Comparison of ENCODE assay signal across 9 mouse cellular contexts in the genomic region with DNA sequence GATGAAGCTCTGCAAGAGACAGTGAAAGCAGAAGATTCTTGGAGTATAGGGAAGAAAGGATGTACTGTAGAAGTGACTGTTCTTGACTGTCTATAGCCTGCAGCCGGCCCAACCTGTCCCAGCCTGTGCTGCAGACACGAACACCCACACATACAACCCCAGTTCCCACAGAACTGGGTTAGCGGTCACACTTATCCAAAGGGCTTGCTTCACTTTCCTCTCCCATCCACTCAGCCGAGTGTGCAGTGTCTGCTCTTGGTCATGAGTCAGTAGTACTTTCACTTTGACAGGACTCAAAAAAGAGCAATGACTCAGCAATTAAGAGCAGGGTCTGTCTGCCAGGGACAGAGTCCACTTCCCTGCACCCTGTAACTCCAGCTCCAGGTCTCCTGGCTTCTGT. TPM values are rescaled to one million over a fixed set of nuclear protein-coding genes. Genes with fewer than 3 reads are reported as not detected.
DNase-seq lines count a peak whose midpoint lies in the region; ATAC-seq lines count a peak whose summit lies in the region.
"Had no signal": no experiment of that assay in that cellular context is flagged by ENCODE, and none has a peak within 500 bp of the region (broad histone marks: within the 10 kb centered on the region; RNA-seq: fewer than 3 reads in every experiment).

No protein-coding gene starts in this region.

- peak; percentile 42; the same call in 1 of the 2 replicates for ATAC-seq in heart, embryonic 11.5 days (replicated peaks; ENCODE audit: insufficient number of reproducible peaks, low FRiP score, low TSS enrichment)
- peak; percentile 84 for ATAC-seq in liver, embryonic 12.5 days

- no peaks in the 10 kb centered on the region for H3K4me1 ChIP-seq in heart, embryonic 11.5 days (ENCODE audit: control insufficient read depth, insufficient read depth, low read length)
- H3K4me1 ChIP-seq in liver, embryonic 12.5 days: peaks cover 36% of the 10 kb centered on the region

- H3K36me3 ChIP-seq in heart, embryonic 11.5 days (ENCODE audit: control insufficient read depth, insufficient read depth, low read length): peaks cover 20% of the 10 kb centered on the region
- peaks cover 77% of the 10 kb centered on the region for H3K36me3 ChIP-seq in liver, embryonic 12.5 days

- no peaks in the 10 kb centered on the region for H3K27me3 ChIP-seq in heart, embryonic 11.5 days (ENCODE audit: control insufficient read depth, insufficient read depth, low read length)
- no peaks in the 10 kb centered on the region for H3K27me3 ChIP-seq in liver, embryonic 12.5 days (replicated peaks)

- intact Hi-C loops in heart, postnatal 14 days (cut with DNase I): no loop called here

- WGBS in heart, embryonic 11.5 days (ENCODE audit: insufficient replicate concordance): 80% methylated on average over 4 of the region's 4 CpGs
- WGBS in liver, embryonic 12.5 days (ENCODE audit: insufficient replicate concordance): 71% methylated on average over 4 of the region's 4 CpGs

- H3K9ac ChIP-seq in heart, embryonic 11.5 days (ENCODE audit: low read depth, low read length): no peak overlapping the region
- H3K9ac ChIP-seq in liver, embryonic 12.5 days: peak overlapping the region; percentile 52

- H3K9me3 ChIP-seq in heart, embryonic 11.5 days (replicated peaks; ENCODE audit: control insufficient read depth, low read length): no peaks in the 10 kb centered on the region
- H3K9me3 ChIP-seq in liver, embryonic 12.5 days (replicated peaks): no peaks in the 10 kb centered on the region

- H3K4me2 ChIP-seq in heart, embryonic 11.5 days: peak overlapping the region; percentile 17
- H3K4me2 ChIP-seq in liver, embryonic 12.5 days: peak overlapping the region; percentile 56

- no peak overlapping the region for H3K4me3 ChIP-seq in heart, embryonic 11.5 days (ENCODE audit: low read depth, low read length)
- H3K4me3 ChIP-seq in liver, embryonic 12.5 days: peak overlapping the region; percentile 14; the same call in 1 of the 2 replicates

- DNase-seq in heart, postnatal 14 days: no peak
- DNase-seq in 416B (ENCODE audit: low read depth): peak; percentile 89
- DNase-seq in adipocyte (ENCODE audit: low spot score): peak; percentile 87
- no peak for DNase-seq in yolk sac, embryonic 10.5 days (ENCODE audit: low spot score)
- no peak for DNase-seq in B cell, adult 2 months
- no peak for DNase-seq in left cerebral cortex, adult 11 months (ENCODE audit: low spot score)

- H3K27ac ChIP-seq in heart, embryonic 11.5 days (ENCODE audit: low read depth, low read length): 0 out of 2 replicates have a peak overlapping the region, but pooled peaks have one; percentile 17
- peak overlapping the region; percentile 87 for H3K27ac ChIP-seq in liver, embryonic 12.5 days

RNA-seq across cellular contexts. Expression of a gene that starts 23.8 kb away (rescaled TPM):
- 28.4 and 29.0 TPM in 2 replicates for polyA plus RNA-seq in heart, embryonic 11.5 days (2014; fragmentation: Nextera tagmentation; extraction: Ambion mirVana)
- total RNA-seq in heart, postnatal 14 days (2021): 10 to 100 TPM; 14.1 to 14.9 TPM
- polyA plus RNA-seq in liver, embryonic 12.5 days (2016; fragmentation: Nextera tagmentation; extraction: Ambion mirVana): 26.7 and 27.8 TPM in 2 replicates

RNA-seq across cellular contexts. Expression of a gene that starts 41.5 kb away (rescaled TPM):
- not detected in 2 replicates for polyA plus RNA-seq in heart, embryonic 11.5 days (2014; fragmentation: Nextera tagmentation; extraction: Ambion mirVana)
- total RNA-seq in heart, postnatal 14 days (2021): not detected
- not detected in 2 replicates for polyA plus RNA-seq in liver, embryonic 12.5 days (2016; fragmentation: Nextera tagmentation; extraction: Ambion mirVana)
- total RNA-seq: layer of hippocampus, postnatal 14 days had no signal

RNA-seq across cellular contexts. Expression of a gene that starts 42.8 kb away (rescaled TPM):
- 1,482 and 1,490 TPM in 2 replicates for polyA plus RNA-seq in heart, embryonic 11.5 days (2014; fragmentation: Nextera tagmentation; extraction: Ambion mirVana)
- total RNA-seq in heart, postnatal 14 days (2021): 1,000 to 10,000 TPM; 1,424 to 1,479 TPM
- polyA plus RNA-seq in liver, embryonic 12.5 days (2016; fragmentation: Nextera tagmentation; extraction: Ambion mirVana): 698 and 713 TPM in 2 replicates

RNA-seq across cellular contexts. Expression of a gene that starts 43.2 kb away (rescaled TPM):
- 50.1 and 55.8 TPM in 2 replicates for polyA plus RNA-seq in heart, embryonic 11.5 days (2014; fragmentation: Nextera tagmentation; extraction: Ambion mirVana)
- total RNA-seq in heart, postnatal 14 days (2021): 10 to 100 TPM; 21.0 to 22.6 TPM
- 33.4 and 33.8 TPM in 2 replicates for polyA plus RNA-seq in liver, embryonic 12.5 days (2016; fragmentation: Nextera tagmentation; extraction: Ambion mirVana)

Comparison
In these comparisons a context has a peak if more than half of its experiments do, and no peak if none do; other contexts are left out.
1. DNase-seq: peak in 416B (single experiment) and adipocyte (single experiment); none in heart, postnatal 14 days (0 of 2), yolk sac, embryonic 10.5 days (single experiment), B cell, adult 2 months (0 of 2) and left cerebral cortex, adult 11 months (single experiment).